ENCODE assay signal across 8 mouse cellular contexts in the genomic region with DNA sequence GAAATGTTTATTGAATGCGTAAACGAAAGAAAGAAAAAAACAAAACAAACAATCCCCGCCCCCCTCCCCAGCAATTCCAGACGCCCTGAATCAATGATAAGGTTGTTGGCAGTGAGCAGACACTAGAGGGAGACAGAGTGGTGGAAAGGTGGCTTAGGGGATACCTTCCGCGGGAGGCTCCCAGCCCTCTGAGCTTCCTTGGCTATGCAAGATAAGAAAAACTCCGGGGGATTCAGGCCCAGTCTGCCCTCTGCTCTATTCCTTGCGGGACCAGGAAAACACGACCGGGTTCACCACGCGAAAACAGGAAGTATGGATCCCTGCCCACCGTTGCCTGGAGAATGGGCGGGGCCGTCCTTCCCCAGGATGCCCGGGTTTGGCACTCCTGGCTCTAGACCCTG. TPM values are rescaled to one million over a fixed set of nuclear protein-coding genes. Genes with fewer than 3 reads are reported as not detected.
A peak's percentile ranks its signal among the peaks of the same experiment; 100 is the strongest.
DNase-seq lines count a peak whose midpoint lies in the region; ATAC-seq and TF ChIP-seq lines count a peak whose summit lies in the region.

No protein-coding gene starts in this region.

- H3K4me1 ChIP-seq in thymus, adult 2 months (replicated peaks; ENCODE audit: control insufficient read depth, insufficient read depth, low read length) = peaks cover 3% of the 10 kb centered on the region; the same call in 1 of the 2 replicates
- peaks cover 13% of the 10 kb centered on the region for H3K4me1 ChIP-seq in liver, embryonic 15.5 days (replicated peaks)
- H3K4me1 ChIP-seq in neural tube, embryonic 12.5 days = peaks cover 17% of the 10 kb centered on the region

- H3K4me3 ChIP-seq in thymus, adult 2 months (ENCODE audit: control insufficient read depth, insufficient read depth, low read length) = no peak overlapping the region
- H3K4me3 ChIP-seq in liver, embryonic 15.5 days (replicated peaks) = peak overlapping the region; percentile 38
- peak overlapping the region; percentile 22 for H3K4me3 ChIP-seq in neural tube, embryonic 12.5 days

- no peak for TF ChIP-seq CTCF in thymus, adult 2 months (IDR thresholded peaks at IDR 0.05; ENCODE audit: borderline replicate concordance, control insufficient read depth, extremely low read depth, insufficient read depth, low read length, poor library complexity)

- WGBS in thymus, adult 2 months = 3% methylated on average over 16 of the region's 16 CpGs
- under 1% methylated on average over 16 of the region's 16 CpGs for WGBS in liver, embryonic 15.5 days (ENCODE audit: insufficient replicate concordance)
- under 1% methylated on average over 16 of the region's 16 CpGs for WGBS in neural tube, embryonic 12.5 days

- H3K9ac ChIP-seq in liver, embryonic 15.5 days = no peak overlapping the region
- H3K9ac ChIP-seq in neural tube, embryonic 12.5 days = no peak overlapping the region

- peak; percentile 43 for ATAC-seq in inflammation-experienced regulatory T-cells, adult 6 months
- ATAC-seq in liver, embryonic 15.5 days (ENCODE audit: insufficient read depth) = no peak
- 0 out of 2 replicates have a peak, but pooled peaks have one; percentile 38 for ATAC-seq in neural tube, embryonic 12.5 days (ENCODE audit: low FRiP score, low read depth)

- DNase-seq in thymus, adult 2 months = peak; percentile 38
- DNase-seq in thymus, adult 18-20 months = no peak
- peak; percentile 82 to 88 for DNase-seq in cerebellum, postnatal 10 days
- peak; percentile 51 for DNase-seq in gastrocnemius, postnatal 25 days
- DNase-seq in spleen, postnatal 36 days (ENCODE audit: low spot score in 2 of 2) = no peak

- no peak for TF ChIP-seq POLR2A in thymus, adult 2 months (IDR thresholded peaks at IDR 0.05; ENCODE audit: control insufficient read depth, extremely low read depth, insufficient read depth, low read length, poor library complexity)

- H3K27me3 ChIP-seq in thymus, adult 2 months (ENCODE audit: control insufficient read depth, insufficient read depth, low read length) = no peaks in the 10 kb centered on the region
- H3K27me3 ChIP-seq in liver, embryonic 15.5 days = peaks cover 16% of the 10 kb centered on the region
- H3K27me3 ChIP-seq in neural tube, embryonic 12.5 days (replicated peaks) = 0 out of 2 replicates have a peak, but pooled peaks cover 11% of the 10 kb centered on the region

- H3K9me3 ChIP-seq in liver, embryonic 15.5 days (replicated peaks) = no peaks in the 10 kb centered on the region
- no peaks in the 10 kb centered on the region for H3K9me3 ChIP-seq in neural tube, embryonic 12.5 days

- peak overlapping the region; percentile 54 for H3K4me2 ChIP-seq in liver, embryonic 15.5 days
- peak overlapping the region; percentile 60 for H3K4me2 ChIP-seq in neural tube, embryonic 12.5 days (replicated peaks)

- no peak overlapping the region for H3K27ac ChIP-seq in thymus, adult 2 months (ENCODE audit: control insufficient read depth, insufficient read depth, low read length)
- no peak overlapping the region for H3K27ac ChIP-seq in liver, embryonic 15.5 days (replicated peaks)
- no peak overlapping the region for H3K27ac ChIP-seq in neural tube, embryonic 12.5 days

- H3K36me3 ChIP-seq in thymus, adult 2 months (ENCODE audit: control insufficient read depth, insufficient read depth, low read length) = no peaks in the 10 kb centered on the region
- no peaks in the 10 kb centered on the region for H3K36me3 ChIP-seq in liver, embryonic 15.5 days (replicated peaks)
- H3K36me3 ChIP-seq in neural tube, embryonic 12.5 days = no peaks in the 10 kb centered on the region

RNA-seq across cellular contexts. Expression of a gene that starts 9.9 kb away (rescaled TPM):
- polyA plus RNA-seq in thymus, adult 2 months (2012; rRNA removed) = 73.6 and 96.8 TPM in 2 replicates
- total RNA-seq in gastrocnemius, postnatal 25 days (2021) = 100 to 1,000 TPM; 290 to 454 TPM
- under 1 TPM in 1 of 3 experiments, not detected in 2; 0.82 TPM for polyA plus RNA-seq in inflammation-experienced regulatory T-cells, adult 6 months (2017; shearing (Covaris generic))
- 12.6 and 16.1 TPM in 2 replicates for polyA plus RNA-seq in liver, embryonic 15.5 days (2015; fragmentation: Nextera tagmentation; extraction: Ambion mirVana)
- polyA plus RNA-seq in neural tube, embryonic 12.5 days (2016; fragmentation: Nextera tagmentation; extraction: Ambion mirVana) = 22.3 and 26.5 TPM in 2 replicates

RNA-seq across cellular contexts. Expression of a gene that starts 56.6 kb away (rescaled TPM):
- 56.5 and 73.5 TPM in 2 replicates for polyA plus RNA-seq in thymus, adult 2 months (2012; rRNA removed)
- total RNA-seq in gastrocnemius, postnatal 25 days (2021) = 100 to 1,000 TPM; 282 to 288 TPM
- 10 to 100 TPM; 29.8 to 46.2 (median 37.0) TPM for polyA plus RNA-seq in inflammation-experienced regulatory T-cells, adult 6 months (2017; shearing (Covaris generic))
- polyA plus RNA-seq in liver, embryonic 15.5 days (2015; fragmentation: Nextera tagmentation; extraction: Ambion mirVana) = 60.9 and 65.4 TPM in 2 replicates
- polyA plus RNA-seq in neural tube, embryonic 12.5 days (2016; fragmentation: Nextera tagmentation; extraction: Ambion mirVana) = 516 and 524 TPM in 2 replicates

Comparison
In these comparisons a context has a peak if more than half of its experiments do, and no peak if none do; other contexts are left out.
1. DNase-seq: peak in thymus, adult 2 months (single experiment), cerebellum, postnatal 10 days (2 of 2) and gastrocnemius, postnatal 25 days (single experiment); none in thymus, adult 18-20 months (0 of 2) and spleen, postnatal 36 days (0 of 2).